Mouse (Mus musculus): Measurements from ENCODE around the gene Igfbp3. TPM values are rescaled to one million over a fixed set of nuclear protein-coding genes. Genes with fewer than 3 reads are reported as not detected.

The Igfbp3 gene
- polyA plus RNA-seq (2012; rRNA removed): 21.1 and 21.3 TPM in 2 replicates

DNA sequence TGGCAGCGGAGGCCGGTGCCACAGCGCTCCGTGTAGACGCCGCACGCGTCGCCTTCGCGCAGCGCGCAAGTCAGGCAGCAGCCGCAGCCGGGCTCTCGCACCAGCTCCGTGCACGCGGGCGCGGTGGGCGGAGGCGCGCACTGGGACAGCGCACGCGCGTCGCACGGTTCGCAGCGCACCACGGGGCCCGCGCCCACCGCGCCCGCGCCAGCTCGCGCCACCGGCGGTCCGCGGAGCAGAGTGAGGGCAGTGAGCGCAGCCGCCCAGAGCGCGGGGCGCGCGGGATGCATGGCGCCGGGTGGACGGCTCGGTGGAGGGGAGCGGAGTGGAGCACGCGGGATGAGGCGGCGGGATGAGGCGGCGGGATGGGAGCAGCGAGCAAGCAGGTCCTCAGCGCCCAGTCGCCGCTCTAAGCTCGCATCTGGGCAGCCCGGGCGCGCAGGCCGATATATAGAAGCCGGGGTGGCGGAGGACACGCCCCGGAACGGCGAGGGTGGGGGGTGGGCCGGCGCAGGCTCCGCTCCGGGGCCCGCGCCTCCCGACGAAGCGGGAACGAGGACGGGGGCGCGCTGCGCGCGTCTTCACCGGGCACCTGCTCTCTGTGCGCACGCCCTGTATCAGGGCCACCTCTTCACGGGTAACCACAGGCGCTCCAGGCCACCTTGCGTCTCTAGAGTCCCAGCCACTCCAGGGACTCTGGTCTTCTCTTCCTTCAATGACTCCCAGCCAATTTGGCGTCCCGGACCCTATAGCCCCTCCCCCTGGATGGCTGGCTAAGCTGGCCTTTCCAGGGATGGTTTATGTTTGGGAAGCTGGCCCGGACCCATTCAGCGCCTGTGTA, at the start of gene Igfbp3:
Gene Igfbp3 (minus strand): TSS at position 423 of the 841 bp plus-strand sequence.

DNA sequence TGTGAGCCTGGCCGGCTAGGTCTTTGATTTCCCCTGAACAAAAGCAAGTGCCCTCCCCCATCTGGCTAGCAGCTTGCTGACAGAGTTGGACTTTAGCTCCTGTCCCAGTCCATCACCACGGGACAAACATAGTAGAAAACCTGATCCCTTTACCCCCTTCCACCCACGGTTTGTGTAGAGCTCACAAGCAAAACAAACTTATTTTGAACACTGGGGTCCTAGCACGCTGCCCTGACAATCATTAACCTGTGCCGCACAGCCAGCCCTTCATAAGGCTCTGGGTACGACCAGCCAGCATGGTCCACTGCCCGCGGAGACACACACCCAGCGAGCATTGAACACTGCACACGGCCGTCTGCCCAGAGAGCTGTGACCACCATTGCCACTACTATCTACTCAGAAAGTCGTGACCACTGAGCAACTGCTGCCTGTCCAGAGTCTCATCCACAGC, 16.2 kb downstream of the Igfbp3 start, which contains the start of gene Igfbp1:
Gene Igfbp1 (plus strand): TSS at position 292 of the 451 bp plus-strand sequence.

DNA sequence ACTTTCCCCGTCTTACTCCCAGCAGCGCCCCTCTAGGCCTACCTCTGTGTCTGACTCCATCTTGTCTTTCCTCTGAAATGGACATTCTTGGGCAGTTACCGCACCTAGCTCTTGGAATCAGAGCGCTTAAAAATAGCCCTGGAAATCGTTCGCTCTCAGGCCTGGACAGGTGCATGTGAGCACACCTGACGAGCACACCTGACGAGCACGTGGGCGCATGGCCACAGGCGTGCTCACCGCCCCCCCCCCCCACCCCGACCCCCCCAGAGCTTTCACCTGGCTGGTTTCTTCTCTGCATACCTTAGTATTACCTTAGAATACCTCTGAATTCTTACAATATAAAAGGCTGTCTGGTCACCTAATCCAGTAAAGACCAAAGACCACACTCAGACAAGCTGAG, 25.3 kb downstream of the Igfbp3 start, which contains the start of gene Gm11985:
Gene Gm11985 (minus strand): TSS at position 101 of the 400 bp plus-strand sequence.

Other genes with a start within 250 kb of the Igfbp3 start
- 0.15 and 0.16 TPM in 2 replicates for gene Adcy1, start 150.4 kb downstream of the Igfbp3 start, polyA plus RNA-seq (2012; rRNA removed)
- gene Gm11985, start 25.4 kb downstream of the Igfbp3 start, polyA plus RNA-seq (2012; rRNA removed): not detected in 2 replicates
- gene Igfbp1, start 16.1 kb downstream of the Igfbp3 start, polyA plus RNA-seq (2012; rRNA removed): 36.2 and 44.4 TPM in 2 replicates

Measured in liver, embryonic 14 days (tissue).